Mouse (Mus musculus) midbrain, postnatal 0 days (tissue): ENCODE measurements around the gene Gkn3. TPM values are rescaled to one million over a fixed set of nuclear protein-coding genes. Genes with fewer than 3 reads are reported as not detected.
A peak's percentile ranks its signal among the peaks of the same experiment; 100 is the strongest.

ENCODE experiments used
- ATAC-seq: fragments of 200-750 bp; cut with Nextera tagmentation; 2 replicates; pipeline ENCODE4 v1.8.0; 2017; ENCODE audit warnings: moderate number of reproducible peaks, mild to moderate bottlenecking, moderate TSS enrichment, moderate library complexity; ENCODE audit not compliant: low FRiP score
- DNase-seq: peaks from one replicate; pipeline ENCODE4 v3.0.0-alpha.2; 2015; ENCODE audit warnings: low spot score
- H3K27ac ChIP-seq: fragments of 300-500 bp; sonication (generic); 2 replicates; pipeline ENCODE4 v1.5.1; 2014; ENCODE audit warnings: low read depth, mild to moderate bottlenecking, low read length, mixed read lengths
- H3K27me3 ChIP-seq: fragments of 300-500 bp; sonication (generic); 2 replicates; pipeline ENCODE4 v1.6.1; 2014; ENCODE audit warnings: low read length, control low read depth, mixed read lengths; ENCODE audit not compliant: insufficient read depth
- H3K36me3 ChIP-seq: fragments of 300-500 bp; sonication (generic); 2 replicates; pipeline ENCODE4 v1.6.1; 2014; ENCODE audit warnings: low read length, control low read depth, mixed read lengths; ENCODE audit not compliant: insufficient read depth
- H3K4me1 ChIP-seq: fragments of 300-500 bp; sonication (generic); 2 replicates; pipeline ENCODE4 v1.6.1; 2014; ENCODE audit warnings: mild to moderate bottlenecking, control low read depth, antibody characterized with exemption, low read length, mixed read lengths; ENCODE audit not compliant: insufficient read depth
- H3K4me2 ChIP-seq: fragments of 300-500 bp; sonication (generic); 2 replicates; pipeline ENCODE4 v1.6.1; 2014; ENCODE audit warnings: low read depth, mild to moderate bottlenecking, low read length, mixed read lengths; ENCODE audit not compliant: poor library complexity, severe bottlenecking
- H3K4me3 ChIP-seq: fragments of 300-500 bp; sonication (generic); 2 replicates; pipeline ENCODE4 v1.5.1; 2014; ENCODE audit warnings: low read depth, mild to moderate bottlenecking, low read length, moderate library complexity
- H3K9ac ChIP-seq: fragments of 300-500 bp; sonication (generic); replicated peaks from 2 replicates; pipeline ENCODE4 v1.6.1; 2014; ENCODE audit warnings: mild to moderate bottlenecking, low read length, moderate library complexity, mixed read lengths; ENCODE audit not compliant: poor library complexity, severe bottlenecking
- H3K9me3 ChIP-seq: fragments of 300-500 bp; sonication (generic); 2 replicates; pipeline ENCODE4 v1.6.1; 2016; ENCODE audit warnings: low read length, control low read depth
- CTCF ChIP-seq: IDR thresholded peaks from 2 replicates; pipeline ENCODE4 v1.5.1; 2016; ENCODE audit warnings: antibody characterized with exemption, mild to moderate bottlenecking
- WGBS: fragments of 180-500 bp; shearing (Covaris S2); extraction: QIAGEN DNeasy Blood & Tissue Kit; methylation state at CpG from one replicate; pipeline ENCODE4 v1.1.7; 2014; 5-methylcytosine and 5-hydroxymethylcytosine counted together
- polyA plus RNA-seq: library from polyadenylated mRNA; unstranded; fragments of >200 nt; fragmentation: Nextera tagmentation; extraction: Ambion mirVana; gene quantifications from 2 replicates; pipeline ENCODE4 v1.2.1, GENCODE M21; 2015
- total RNA-seq: library from RNA; depleted of rRNA; stranded (reverse); fragments of >200 nt; gene quantifications from 2 replicates; pipeline ENCODE4 v1.2.3, GENCODE M21; 2014

Gene Gkn3
- total and polyA plus RNA-seq, 2 experiments from 2014 or later = 0.99 to 2.6 TPM

GRCm38 (mm10) chr6:87383926-87384691 is 4.6 kb downstream of the Gkn3 start:
- Histone ChIP-seq H3K36me3 (no peaks in the 10 kb centered on the region), H3K9ac (peak overlapping the region; percentile 46), H3K4me2 (peak overlapping the region; percentile 59), H3K4me3 (peak overlapping the region; percentile 36), H3K9me3 (no peaks in the 10 kb centered on the region), H3K27ac (no peak overlapping the region), H3K4me1 (no peaks in the 10 kb centered on the region), H3K27me3 (no peaks in the 10 kb centered on the region)
- peak; percentile 76 for TF ChIP-seq CTCF
- 7% methylated on average over 24 of the region's 24 CpGs for WGBS
- peak; percentile 73 for ATAC-seq
- DNase-seq = peak; percentile 62

GRCm38 (mm10) chr6:87373057-87373456 is 15.7 kb downstream of the Gkn3 start, which contains the start of gene Gkn2:
Gene Gkn2, plus strand, starts transcription at chr6:87373357.
- DNase-seq (no peak), ATAC-seq (no peak)
- Histone ChIP-seq H3K27ac (no peak within 1 kb of the TSS), H3K9ac (no peak within 1 kb of the TSS), H3K4me3 (no peak within 1 kb of the TSS), H3K36me3 (no peaks in the 10 kb centered on the region), H3K9me3 (no peaks in the 10 kb centered on the region), H3K4me1 (no peaks in the 10 kb centered on the region), H3K27me3 (no peaks in the 10 kb centered on the region), H3K4me2 (no peak within 1 kb of the TSS)
- 90% methylated on average over 9 of the region's 9 CpGs for WGBS
- no peak for TF ChIP-seq CTCF

- TF ChIP-seq CTCF = no peak
- WGBS = 91% methylated on average over 5 of the region's 5 CpGs
- no peak for ATAC-seq
Observed at GRCm38 (mm10) chr6:87369223-87369622, 19.5 kb downstream of the Gkn3 start.

GRCm38 (mm10) chr6:87354441-87354840 is 34.3 kb downstream of the Gkn3 start:
- ATAC-seq (no peak), DNase-seq (no peak)
- Histone ChIP-seq H3K9me3 (no peaks in the 10 kb centered on the region), H3K36me3 (no peaks in the 10 kb centered on the region), H3K27ac (no peak overlapping the region), H3K9ac (no peak overlapping the region), H3K4me1 (no peaks in the 10 kb centered on the region), H3K27me3 (no peaks in the 10 kb centered on the region), H3K4me2 (no peak overlapping the region), H3K4me3 (no peak overlapping the region)
- WGBS = 64% methylated on average over 5 of the region's 5 CpGs
- no peak for TF ChIP-seq CTCF

More at GRCm38 (mm10) chr6:87369223-87369622, 19.5 kb downstream of the Gkn3 start:
- no peak overlapping the region for H3K4me2 ChIP-seq
- no peak overlapping the region for H3K27ac ChIP-seq
- no peaks in the 10 kb centered on the region for H3K9me3 ChIP-seq
- H3K9ac ChIP-seq = no peak overlapping the region
- no peak overlapping the region for H3K4me3 ChIP-seq
- no peaks in the 10 kb centered on the region for H3K4me1 ChIP-seq
- no peaks in the 10 kb centered on the region for H3K27me3 ChIP-seq
- no peaks in the 10 kb centered on the region for H3K36me3 ChIP-seq
- DNase-seq = no peak

- WGBS = 90% methylated on average over 8 of the region's 8 CpGs
- ATAC-seq (no peak), DNase-seq (no peak)
- Histone ChIP-seq H3K9me3 (no peaks in the 10 kb centered on the region), H3K4me2 (no peak within 1 kb of the TSS), H3K4me1 (no peaks in the 10 kb centered on the region), H3K9ac (no peak within 1 kb of the TSS), H3K36me3 (no peaks in the 10 kb centered on the region), H3K27me3 (no peaks in the 10 kb centered on the region), H3K4me3 (no peak within 1 kb of the TSS), H3K27ac (no peak within 1 kb of the TSS)
- TF ChIP-seq CTCF = no peak
Observed at GRCm38 (mm10) chr6:87350829-87351228, 37.9 kb downstream of the Gkn3 start, which contains the start of gene Gkn1. Gene Gkn1, minus strand, starts transcription at chr6:87350942.

GRCm38 (mm10) chr6:87335935-87336295 is 52.8 kb downstream of the Gkn3 start:
- H3K4me2 ChIP-seq = no peak overlapping the region
- 0 out of 2 replicates have a peak, but pooled peaks cover 3% of the 10 kb centered on the region for H3K4me1 ChIP-seq
- H3K4me3 ChIP-seq = peak overlapping the region; percentile 70; the same call in 1 of the 2 replicates
- H3K9ac ChIP-seq = no peak overlapping the region
- 34% methylated on average over 6 of the region's 6 CpGs for WGBS
- ATAC-seq (no peak), DNase-seq (no peak)
- H3K27me3 ChIP-seq = no peaks in the 10 kb centered on the region
- no peak for TF ChIP-seq CTCF
- H3K36me3 ChIP-seq = no peaks in the 10 kb centered on the region
- no peaks in the 10 kb centered on the region for H3K9me3 ChIP-seq
- no peak overlapping the region for H3K27ac ChIP-seq
